Mouse (Mus musculus): Measurements from ENCODE around the gene Rab7b. TPM values are rescaled to one million over a fixed set of nuclear protein-coding genes. Genes with fewer than 3 reads are reported as not detected.

The Rab7b gene
- polyA plus RNA-seq, 1 experiment = 4.1 TPM

DNA sequence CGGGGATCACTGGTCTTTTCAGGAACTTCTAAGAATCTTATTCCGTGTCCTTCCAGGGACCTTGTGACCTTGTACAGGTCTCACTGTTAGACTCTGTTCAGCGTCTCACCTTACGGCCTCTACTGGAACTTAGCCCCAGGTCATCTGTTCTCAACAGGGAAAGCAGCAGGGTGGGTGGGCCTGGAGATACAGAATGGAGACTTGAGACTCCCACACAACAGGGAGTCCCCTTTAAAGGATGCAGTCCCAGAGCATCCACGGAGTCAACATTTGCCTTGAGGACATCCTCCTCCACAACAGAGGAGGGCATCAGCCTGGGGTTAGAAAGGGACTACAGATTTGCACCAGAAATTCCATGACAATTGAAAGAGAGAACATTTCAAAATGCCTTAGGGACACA is 56.9 kb downstream of the Rab7b start:
- H3K79me2 ChIP-seq (ENCODE audit: control insufficient read depth, insufficient read depth) = no peaks in the 10 kb centered on the region
- H3ac ChIP-seq (ENCODE audit: control insufficient read depth, insufficient read length, low read depth) = no peak overlapping the region
- H3K27me3 ChIP-seq (ENCODE audit: control insufficient read depth, insufficient read depth, insufficient read length) = no peaks in the 10 kb centered on the region
- H3K79me3 ChIP-seq (ENCODE audit: low read depth) = no peaks in the 10 kb centered on the region
- no peaks in the 10 kb centered on the region for H3K36me3 ChIP-seq (ENCODE audit: control insufficient read depth, insufficient read depth)
- TF ChIP-seq MAX (IDR thresholded peaks at IDR 0.05) (no peak), MYOG (IDR thresholded peaks at IDR 0.05; ENCODE audit: control insufficient read depth, extremely low read depth, insufficient read length) (no peak), MYOD1 (IDR thresholded peaks at IDR 0.05; ENCODE audit: control insufficient read depth, insufficient read length, low read depth) (no peak), USF1 (IDR thresholded peaks at IDR 0.05; ENCODE audit: low read depth) (no peak), FOSL1 (IDR thresholded peaks at IDR 0.05; ENCODE audit: insufficient read depth, low read length, poor library complexity, severe bottlenecking) (no peak), CEBPB (IDR thresholded peaks at IDR 0.05; ENCODE audit: low read depth) (no peak), CTCF (IDR thresholded peaks at IDR 0.05; ENCODE audit: control insufficient read depth, insufficient read depth, insufficient read length) (no peak)
- H3K4me3 ChIP-seq (ENCODE audit: insufficient read depth, poor library complexity, severe bottlenecking) = no peak overlapping the region

DNA sequence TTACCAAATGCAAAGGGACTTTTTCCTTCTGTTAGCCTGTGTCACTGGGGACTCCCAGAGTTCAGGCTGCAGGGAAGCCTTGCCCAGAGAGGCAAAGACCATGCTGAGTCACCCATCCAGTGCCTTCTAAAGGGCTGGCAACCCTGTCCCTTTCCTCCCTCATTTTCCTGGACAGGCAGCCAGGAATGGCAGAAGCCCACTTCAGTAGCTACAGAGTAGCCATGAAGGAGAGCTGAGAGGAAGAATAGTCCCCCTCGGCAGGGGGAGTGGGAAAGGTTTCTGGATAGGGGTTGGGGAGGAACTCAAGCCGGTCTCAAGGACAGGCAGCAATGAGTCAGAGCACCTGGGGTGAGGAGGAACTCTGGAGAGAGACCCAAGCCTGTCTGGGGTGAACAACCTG is 59.3 kb downstream of the Rab7b start:
- H3K27me3 ChIP-seq (ENCODE audit: control insufficient read depth, insufficient read depth, insufficient read length) = no peaks in the 10 kb centered on the region
- TF ChIP-seq MAX (IDR thresholded peaks at IDR 0.05) = no peak
- H3K36me3 ChIP-seq (ENCODE audit: control insufficient read depth, insufficient read depth) = no peaks in the 10 kb centered on the region
- no peak overlapping the region for H3K4me3 ChIP-seq (ENCODE audit: insufficient read depth, poor library complexity, severe bottlenecking)
- no peak overlapping the region for H3ac ChIP-seq (ENCODE audit: control insufficient read depth, insufficient read length, low read depth)
- no peaks in the 10 kb centered on the region for H3K79me2 ChIP-seq (ENCODE audit: control insufficient read depth, insufficient read depth)
- H3K79me3 ChIP-seq (ENCODE audit: low read depth) = no peaks in the 10 kb centered on the region

DNA sequence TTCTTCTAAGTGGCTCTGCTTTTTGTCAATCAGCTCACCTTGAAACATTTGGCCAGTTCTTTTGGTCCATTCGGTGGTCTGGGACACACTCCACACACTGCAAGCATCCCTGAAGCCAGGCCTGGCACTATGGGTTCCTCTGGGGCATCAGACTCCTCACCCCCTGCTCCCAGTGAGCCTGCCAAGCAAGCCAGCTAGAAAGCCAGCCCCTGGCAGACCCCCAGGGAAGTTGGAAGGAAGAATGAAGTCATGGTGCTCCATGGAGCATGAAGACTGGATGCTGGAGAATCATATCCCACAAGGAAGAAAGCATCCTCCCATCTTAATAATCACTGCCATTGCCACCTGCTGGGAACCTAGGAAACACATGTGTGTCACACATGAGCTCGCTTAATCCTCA is 60.1 kb downstream of the Rab7b start:
- no peaks in the 10 kb centered on the region for H3K79me3 ChIP-seq (ENCODE audit: low read depth)
- no peak for TF ChIP-seq CTCF (IDR thresholded peaks at IDR 0.05; ENCODE audit: control insufficient read depth, insufficient read depth, insufficient read length)
- no peak for TF ChIP-seq MYOD1 (IDR thresholded peaks at IDR 0.05; ENCODE audit: control insufficient read depth, insufficient read length, low read depth)
- no peak for TF ChIP-seq MYOG (IDR thresholded peaks at IDR 0.05; ENCODE audit: control insufficient read depth, extremely low read depth, insufficient read length)
- no peak for TF ChIP-seq FOSL1 (IDR thresholded peaks at IDR 0.05; ENCODE audit: insufficient read depth, low read length, poor library complexity, severe bottlenecking)
- no peak overlapping the region for H3K4me3 ChIP-seq (ENCODE audit: insufficient read depth, poor library complexity, severe bottlenecking)
- H3K27me3 ChIP-seq (ENCODE audit: control insufficient read depth, insufficient read depth, insufficient read length) = no peaks in the 10 kb centered on the region
- H3K79me2 ChIP-seq (ENCODE audit: control insufficient read depth, insufficient read depth) = no peaks in the 10 kb centered on the region
- H3ac ChIP-seq (ENCODE audit: control insufficient read depth, insufficient read length, low read depth) = no peak overlapping the region
- H3K36me3 ChIP-seq (ENCODE audit: control insufficient read depth, insufficient read depth) = no peaks in the 10 kb centered on the region

DNA sequence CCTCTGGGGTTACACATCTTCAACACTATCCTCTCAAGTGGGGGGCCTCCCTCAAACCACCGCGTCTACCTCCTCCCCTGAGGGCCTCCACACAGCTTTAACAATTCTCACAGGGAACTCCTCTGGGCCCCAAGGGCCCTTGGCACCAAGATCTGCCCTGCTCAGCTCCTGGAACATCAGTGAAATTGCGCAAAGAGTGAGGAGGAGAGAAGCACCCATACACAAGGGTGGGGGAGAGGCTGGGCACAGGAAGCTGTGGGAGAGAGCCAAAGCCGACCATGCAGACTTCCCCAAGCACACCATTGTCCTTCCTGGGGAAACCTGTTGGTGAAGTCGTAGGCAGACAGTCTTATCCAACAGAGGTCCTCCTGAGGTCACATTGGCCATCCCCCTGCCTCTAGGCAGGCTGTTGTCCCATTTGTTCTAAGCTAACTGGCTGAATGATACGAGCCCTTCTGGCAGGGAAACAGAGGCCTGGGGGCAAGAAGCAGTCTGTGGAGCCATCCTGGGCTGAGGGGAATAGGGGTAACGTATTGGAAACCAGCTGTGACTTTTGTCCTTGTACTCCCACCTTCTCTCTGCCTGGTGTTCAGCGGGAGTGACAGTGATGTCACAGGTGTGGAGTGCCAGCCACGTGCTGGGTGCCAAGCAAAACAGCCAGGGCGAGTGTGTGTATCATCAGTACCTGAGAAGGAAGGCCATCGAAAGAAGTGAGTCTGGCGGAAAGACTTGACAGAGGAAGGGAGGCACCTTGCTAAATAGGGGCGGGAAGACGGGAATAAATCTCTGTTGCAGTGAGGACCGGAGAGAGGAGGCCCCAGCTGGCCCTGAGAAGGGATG is 61.4 kb downstream of the Rab7b start:
- H3K4me3 ChIP-seq (ENCODE audit: insufficient read depth, poor library complexity, severe bottlenecking) = no peak overlapping the region
- no peaks in the 10 kb centered on the region for H3K79me2 ChIP-seq (ENCODE audit: control insufficient read depth, insufficient read depth)
- no peaks in the 10 kb centered on the region for H3K36me3 ChIP-seq (ENCODE audit: control insufficient read depth, insufficient read depth)
- no peaks in the 10 kb centered on the region for H3K79me3 ChIP-seq (ENCODE audit: low read depth)
- no peak overlapping the region for H3ac ChIP-seq (ENCODE audit: control insufficient read depth, insufficient read length, low read depth)
- no peaks in the 10 kb centered on the region for H3K27me3 ChIP-seq (ENCODE audit: control insufficient read depth, insufficient read depth, insufficient read length)
- no peak for TF ChIP-seq MAX (IDR thresholded peaks at IDR 0.05)
- no peak for TF ChIP-seq USF1 (IDR thresholded peaks at IDR 0.05; ENCODE audit: low read depth)
- TF ChIP-seq FOSL1 (IDR thresholded peaks at IDR 0.05; ENCODE audit: insufficient read depth, low read length, poor library complexity, severe bottlenecking) = no peak
- no peak for TF ChIP-seq CEBPB (IDR thresholded peaks at IDR 0.05; ENCODE audit: low read depth)
- no peak for TF ChIP-seq CTCF (IDR thresholded peaks at IDR 0.05; ENCODE audit: control insufficient read depth, insufficient read depth, insufficient read length)
- TF ChIP-seq MYOD1 (IDR thresholded peaks at IDR 0.05; ENCODE audit: control insufficient read depth, insufficient read length, low read depth) = no peak
- TF ChIP-seq MYOG (IDR thresholded peaks at IDR 0.05; ENCODE audit: control insufficient read depth, extremely low read depth, insufficient read length) = no peak

DNA sequence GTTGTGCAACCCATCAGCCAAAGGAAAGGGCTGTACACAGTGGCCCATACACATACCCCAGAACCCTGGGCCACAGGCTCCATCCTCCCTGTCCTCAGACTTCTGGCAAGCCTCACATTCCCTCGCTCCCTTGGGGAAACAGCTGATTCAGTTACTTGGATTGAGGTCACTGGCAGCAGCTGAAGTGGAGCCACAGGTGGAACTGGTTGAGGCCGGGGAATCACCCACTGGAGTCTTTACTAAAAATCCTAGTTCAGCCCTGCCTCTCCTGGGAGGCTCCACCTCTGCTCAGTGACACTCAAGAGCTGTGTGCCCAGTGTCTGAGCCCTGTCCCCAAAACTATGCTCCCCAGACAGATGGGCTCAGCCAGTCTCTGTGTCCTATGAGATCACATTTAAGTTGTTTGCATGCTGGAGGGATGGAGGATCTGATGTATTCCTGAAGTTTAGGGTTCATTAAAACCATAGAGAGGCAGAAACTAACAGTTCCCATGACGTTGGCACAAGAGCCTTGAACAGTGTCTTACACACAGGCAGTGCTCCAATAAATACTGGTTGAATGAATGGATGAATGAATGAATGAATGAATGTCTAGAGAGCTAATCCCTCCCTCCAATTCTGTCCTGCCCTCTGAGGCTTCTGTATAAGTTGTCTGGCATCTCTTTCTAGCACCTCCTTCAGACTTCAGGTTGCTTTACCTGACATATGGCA is 62.8 kb downstream of the Rab7b start:
- TF ChIP-seq MAX (IDR thresholded peaks at IDR 0.05) = no peak
- TF ChIP-seq CTCF (IDR thresholded peaks at IDR 0.05; ENCODE audit: control insufficient read depth, insufficient read depth, insufficient read length) = no peak
- TF ChIP-seq USF1 (IDR thresholded peaks at IDR 0.05; ENCODE audit: low read depth) = no peak
- TF ChIP-seq MYOG (IDR thresholded peaks at IDR 0.05; ENCODE audit: control insufficient read depth, extremely low read depth, insufficient read length) = no peak
- TF ChIP-seq CEBPB (IDR thresholded peaks at IDR 0.05; ENCODE audit: low read depth) = peak; percentile 31
- TF ChIP-seq FOSL1 (IDR thresholded peaks at IDR 0.05; ENCODE audit: insufficient read depth, low read length, poor library complexity, severe bottlenecking) = no peak
- TF ChIP-seq MYOD1 (IDR thresholded peaks at IDR 0.05; ENCODE audit: control insufficient read depth, insufficient read length, low read depth) = peak; percentile 99
- Histone ChIP-seq H3K79me2 (ENCODE audit: control insufficient read depth, insufficient read depth) (no peaks in the 10 kb centered on the region), H3K79me3 (ENCODE audit: low read depth) (no peaks in the 10 kb centered on the region), H3K4me3 (ENCODE audit: insufficient read depth, poor library complexity, severe bottlenecking) (no peak overlapping the region), H3K27me3 (ENCODE audit: control insufficient read depth, insufficient read depth, insufficient read length) (no peaks in the 10 kb centered on the region), H3ac (ENCODE audit: control insufficient read depth, insufficient read length, low read depth) (no peak overlapping the region), H3K36me3 (ENCODE audit: control insufficient read depth, insufficient read depth) (no peaks in the 10 kb centered on the region)

Measured in C2C12 (cell line).